Mouse (Mus musculus): ENCODE measurements around the gene Tmtc2.
A peak's percentile ranks its signal among the peaks of the same experiment; 100 is the strongest.

The Tmtc2 gene

GRCm38 (mm10) chr10:105405856-105406527 is 168.3 kb downstream of the Tmtc2 start:
- no peak for DNase-seq (ENCODE audit: low spot score)

- no peak for DNase-seq (ENCODE audit: low spot score)
These were observed 170.3 kb downstream of the Tmtc2 start for GRCm38 (mm10) chr10:105403931-105404330.

- DNase-seq (ENCODE audit: low spot score) = no peak
These were observed 171.8 kb downstream of the Tmtc2 start for GRCm38 (mm10) chr10:105402481-105402779.

GRCm38 (mm10) chr10:105401754-105402480 is 172.3 kb downstream of the Tmtc2 start:
- no peak for DNase-seq (ENCODE audit: low spot score)

- DNase-seq (ENCODE audit: low spot score) = no peak
These were observed 174.9 kb downstream of the Tmtc2 start for GRCm38 (mm10) chr10:105399316-105399715.

- peak; percentile 25 for DNase-seq (ENCODE audit: low spot score)
These were observed 190.2 kb downstream of the Tmtc2 start for GRCm38 (mm10) chr10:105384065-105384464.

- peak; percentile 51 for DNase-seq (ENCODE audit: low spot score)
These were observed 192.5 kb downstream of the Tmtc2 start for GRCm38 (mm10) chr10:105381705-105382104.

- DNase-seq (ENCODE audit: low spot score) = peak; percentile 90
These were observed 193.0 kb downstream of the Tmtc2 start for GRCm38 (mm10) chr10:105381202-105381601.

- peak; percentile 85 for DNase-seq (ENCODE audit: low spot score)
These were observed 193.7 kb downstream of the Tmtc2 start for GRCm38 (mm10) chr10:105380584-105380983.

GRCm38 (mm10) chr10:105377711-105378110 is 196.5 kb downstream of the Tmtc2 start:
- DNase-seq (ENCODE audit: low spot score) = no peak

- DNase-seq (ENCODE audit: low spot score) = no peak
These were observed 201.0 kb downstream of the Tmtc2 start for GRCm38 (mm10) chr10:105373265-105373664.

- no peak for DNase-seq (ENCODE audit: low spot score)
These were observed 206.0 kb downstream of the Tmtc2 start for GRCm38 (mm10) chr10:105368242-105368641.

GRCm38 (mm10) chr10:105364480-105364879 is 209.8 kb downstream of the Tmtc2 start:
- DNase-seq (ENCODE audit: low spot score) = no peak

- no peak for DNase-seq (ENCODE audit: low spot score)
These were observed 223.9 kb downstream of the Tmtc2 start for GRCm38 (mm10) chr10:105350301-105350700.

GRCm38 (mm10) chr10:105345920-105346319 is 228.3 kb downstream of the Tmtc2 start:
- DNase-seq (ENCODE audit: low spot score) = no peak

- peak; percentile 53 for DNase-seq (ENCODE audit: low spot score)
These were observed 241.4 kb downstream of the Tmtc2 start for GRCm38 (mm10) chr10:105332856-105333255.

- DNase-seq (ENCODE audit: low spot score) = no peak
These were observed 243.9 kb downstream of the Tmtc2 start for GRCm38 (mm10) chr10:105330327-105330726.

GRCm38 (mm10) chr10:105323646-105324192 is 250.5 kb downstream of the Tmtc2 start:
- no peak for DNase-seq (ENCODE audit: low spot score)

GRCm38 (mm10) chr10:105319299-105320057 is 254.8 kb downstream of the Tmtc2 start:
- DNase-seq (ENCODE audit: low spot score) = no peak

GRCm38 (mm10) chr10:105318869-105319268 is 255.4 kb downstream of the Tmtc2 start:
- no peak for DNase-seq (ENCODE audit: low spot score)

GRCm38 (mm10) chr10:105312986-105313385 is 261.3 kb downstream of the Tmtc2 start:
- DNase-seq (ENCODE audit: low spot score) = no peak

GRCm38 (mm10) chr10:105297560-105297959 is 276.7 kb downstream of the Tmtc2 start:
- DNase-seq (ENCODE audit: low spot score) = no peak

GRCm38 (mm10) chr10:105292961-105293360 is 281.3 kb downstream of the Tmtc2 start:
- no peak for DNase-seq (ENCODE audit: low spot score)
